ENCODE assay signal across 13 mouse cellular contexts in genomic region chr2:125024386-125024785, GRCm38 (mm10). TPM values are rescaled to one million over a fixed set of nuclear protein-coding genes. Genes with fewer than 3 reads are reported as not detected.
A peak's percentile ranks its signal among the peaks of the same experiment; 100 is the strongest.
DNase-seq lines count a peak whose midpoint lies in the region; ATAC-seq and TF ChIP-seq lines count a peak whose summit lies in the region.
"Had no signal": no experiment of that assay in that cellular context is flagged by ENCODE, and none has a peak within 500 bp of the region (broad histone marks: within the 10 kb centered on the region; RNA-seq: fewer than 3 reads in every experiment).

No protein-coding gene starts in this region.

- TF ChIP-seq CTCF in kidney, postnatal 0 days (IDR thresholded peaks at IDR 0.05; ENCODE audit: low read depth), result peak; percentile 35; the same call in 1 of the 2 replicates
- TF ChIP-seq CTCF in kidney, adult 2 months (conservative IDR thresholded peaks at IDR 0.05; ENCODE audit: insufficient read depth, insufficient read length, low read depth, low read length), result no peak

- 34% methylated on average over 5 of the region's 5 CpGs for WGBS in kidney, postnatal 0 days
- WGBS in kidney, adult 2 months, result 51% methylated on average over 5 of the region's 5 CpGs
- 31% methylated on average over 5 of the region's 5 CpGs for WGBS in intestine, embryonic 14.5 days

- no peak for ATAC-seq in kidney, postnatal 0 days (replicated peaks; ENCODE audit: low FRiP score, low read depth)
- no peak for ATAC-seq in intestine, embryonic 14.5 days (replicated peaks; ENCODE audit: low FRiP score, low TSS enrichment, low read depth)
- ATAC-seq: liver, postnatal 0 days had no signal

- no peak overlapping the region for H3K4me3 ChIP-seq in kidney, postnatal 0 days (replicated peaks; ENCODE audit: low read depth, low read length)
- H3K4me3 ChIP-seq in kidney, adult 2 months (ENCODE audit: insufficient read depth, low read depth, low read length), result no peak overlapping the region
- H3K4me3 ChIP-seq in intestine, embryonic 14.5 days (ENCODE audit: low read depth, low read length), result no peak overlapping the region
- H3K4me3 ChIP-seq: limb, embryonic 13.5 days; midbrain, embryonic 10.5 days had no signal

- TF ChIP-seq POLR2A in kidney, adult 2 months (IDR thresholded peaks at IDR 0.05; ENCODE audit: low read depth, low read length), result no peak

- no peaks in the 10 kb centered on the region for H3K4me1 ChIP-seq in kidney, postnatal 0 days (replicated peaks; ENCODE audit: insufficient read depth, low read length)
- H3K4me1 ChIP-seq in kidney, adult 2 months (ENCODE audit: control insufficient read depth, insufficient read depth, low read length), result no peaks in the 10 kb centered on the region
- peaks cover 6% of the 10 kb centered on the region for H3K4me1 ChIP-seq in intestine, embryonic 14.5 days (replicated peaks; ENCODE audit: control insufficient read depth, insufficient read depth, low read length)
- H3K4me1 ChIP-seq: midbrain, embryonic 10.5 days had no signal

- H3K4me2 ChIP-seq in kidney, postnatal 0 days (ENCODE audit: low read length), result no peak overlapping the region
- no peak overlapping the region for H3K4me2 ChIP-seq in intestine, embryonic 14.5 days (ENCODE audit: low read length)
- H3K4me2 ChIP-seq: limb, embryonic 13.5 days had no signal

- H3K9me3 ChIP-seq in kidney, postnatal 0 days (replicated peaks; ENCODE audit: low read length), result no peaks in the 10 kb centered on the region
- no peaks in the 10 kb centered on the region for H3K9me3 ChIP-seq in intestine, embryonic 14.5 days (ENCODE audit: control insufficient read depth, low read length)
- H3K9me3 ChIP-seq: limb, embryonic 13.5 days; midbrain, embryonic 10.5 days had no signal

- DNase-seq in kidney, postnatal 0 days (ENCODE audit: low spot score), result peak; percentile 57
- no peak for DNase-seq in kidney, adult 2 months
- peak; percentile 16 for DNase-seq in urinary bladder, postnatal 14 days (ENCODE audit: low spot score)
- DNase-seq in urinary bladder, postnatal 25 days (ENCODE audit: low spot score), result no peak
- DNase-seq in intestine, embryonic 14.5 days (ENCODE audit: low spot score), result no peak
- DNase-seq in frontal cortex, postnatal 10 days (ENCODE audit: low spot score in 2 of 2), result no peak
- no peak for DNase-seq in layer of hippocampus, postnatal 14 days (ENCODE audit: low spot score in 2 of 2)
- DNase-seq: adrenal gland, adult 2 months; cerebellum, adult 8-10 months; liver, postnatal 0 days; thymus, postnatal 14 days had no signal

- no peaks in the 10 kb centered on the region for H3K27me3 ChIP-seq in kidney, postnatal 0 days (ENCODE audit: insufficient read depth, low read length)
- no peaks in the 10 kb centered on the region for H3K27me3 ChIP-seq in kidney, adult 2 months (replicated peaks; ENCODE audit: control insufficient read depth, insufficient read depth, low read length)
- no peaks in the 10 kb centered on the region for H3K27me3 ChIP-seq in intestine, embryonic 14.5 days (replicated peaks; ENCODE audit: control insufficient read depth, insufficient read depth, low read length)
- H3K27me3 ChIP-seq: limb, embryonic 13.5 days had no signal

- no peak overlapping the region for H3K9ac ChIP-seq in kidney, postnatal 0 days (ENCODE audit: low read depth, low read length)
- no peak overlapping the region for H3K9ac ChIP-seq in intestine, embryonic 14.5 days (ENCODE audit: low read length)
- H3K9ac ChIP-seq: limb, embryonic 13.5 days; liver, postnatal 0 days had no signal

- H3K36me3 ChIP-seq in kidney, postnatal 0 days (ENCODE audit: insufficient read depth, low read length), result no peaks in the 10 kb centered on the region
- no peaks in the 10 kb centered on the region for H3K36me3 ChIP-seq in kidney, adult 2 months (ENCODE audit: control insufficient read depth, insufficient read depth, low read length)
- no peaks in the 10 kb centered on the region for H3K36me3 ChIP-seq in intestine, embryonic 14.5 days (ENCODE audit: control insufficient read depth, insufficient read depth, low read length)
- H3K36me3 ChIP-seq: limb, embryonic 13.5 days; midbrain, embryonic 10.5 days had no signal

- no peak overlapping the region for H3K27ac ChIP-seq in kidney, postnatal 0 days
- H3K27ac ChIP-seq in kidney, adult 2 months (ENCODE audit: insufficient read depth, low read depth, low read length), result no peak overlapping the region
- peak overlapping the region; percentile 45 for H3K27ac ChIP-seq in intestine, embryonic 14.5 days (ENCODE audit: low read depth)
- H3K27ac ChIP-seq: limb, embryonic 13.5 days; midbrain, embryonic 10.5 days had no signal

RNA-seq across cellular contexts. Expression of gene Slc24a5, which starts 43.5 kb away (rescaled TPM):
- 3.2 and 4.9 TPM in 2 replicates for polyA plus RNA-seq in kidney, postnatal 0 days (2015; fragmentation: Nextera tagmentation; extraction: Ambion mirVana)
- polyA plus RNA-seq in kidney, adult 2 months (2012; rRNA removed), result 0.29 and 0.33 TPM in 2 replicates
- 4.4 TPM in 2 replicates for polyA plus RNA-seq in intestine, embryonic 14.5 days (2014; fragmentation: Nextera tagmentation; extraction: Ambion mirVana)
- 1 to 10 TPM in 1 of 2 experiments, under 1 TPM in 1; 0.64 to 1.2 TPM for total RNA-seq in layer of hippocampus, postnatal 14 days (2021)
- total RNA-seq: adrenal gland, adult 2 months had no signal
- polyA plus RNA-seq: adrenal gland, adult 2 months had no signal

Comparison
In these comparisons a context has a peak if more than half of its experiments do, and no peak if none do; other contexts are left out.
1. DNase-seq: peak in kidney, postnatal 0 days (single experiment) and urinary bladder, postnatal 14 days (single experiment); none in kidney, adult 2 months (single experiment), urinary bladder, postnatal 25 days (single experiment), intestine, embryonic 14.5 days (single experiment), frontal cortex, postnatal 10 days (0 of 2) and layer of hippocampus, postnatal 14 days (0 of 2).